Mouse (Mus musculus) gastrocnemius, postnatal 10 days (tissue): Measurements from ENCODE around the gene Rabepk. TPM values are rescaled to one million over a fixed set of nuclear protein-coding genes. Genes with fewer than 3 reads are reported as not detected.
A peak's percentile ranks its signal among the peaks of the same experiment; 100 is the strongest.
"Not testable (repeated sequence)": the region's sequence is repeated elsewhere in the genome, so short reads cannot be mapped to it uniquely, and the experiment has no call there.

Experiments
- DNase-seq: peaks from one replicate; pipeline ENCODE4 v3.0.0; 2021; ENCODE audit warnings: mixed read lengths
- long read RNA-seq, 2 experiments: library from polyadenylated mRNA; stranded (forward); transcript quantifications; one replicate each; pipeline ENCODE4 v2.0.0; 2021
- total RNA-seq, 2 experiments: library from RNA; stranded (reverse); gene quantifications; 2 replicates each; pipeline ENCODE4 v1.2.3; 2021

The Rabepk gene
- 1 to 10 TPM; 8.8 to 10.0 TPM for total RNA-seq
- long read RNA-seq, experiment 1, transcript Rabepk-207 (8 exons, 2,968 nt): major isoform, 6 of 11 reads
- long read RNA-seq, experiment 1, partial matches to known transcripts: 0 of 11 reads
- long read RNA-seq, experiment 1, other reads (novel, unspliced or antisense): 5 of 11 reads
- long read RNA-seq, experiment 2, transcript Rabepk-207 (8 exons, 2,968 nt): major isoform, 5 of 9 reads
- long read RNA-seq, experiment 2, partial matches to known transcripts: 1 of 9 reads
- long read RNA-seq, experiment 2, other reads (novel, unspliced or antisense): 2 of 9 reads

- DNase-seq: peak; percentile 75
These were observed at the start of gene Rabepk for GRCm38 (mm10) chr2:34799357-34800256. Gene Rabepk, minus strand, starts transcription at chr2:34799912.

- DNase-seq: no peak
These were observed 48.0 kb upstream of the Rabepk start for GRCm38 (mm10) chr2:34847702-34848101.

GRCm38 (mm10) chr2:34843211-34843939, 43.7 kb upstream of the Rabepk start:
- peak; percentile 22 for DNase-seq

GRCm38 (mm10) chr2:34841706-34842105, 42.0 kb upstream of the Rabepk start:
- DNase-seq: no peak

GRCm38 (mm10) chr2:34840143-34840542, 40.4 kb upstream of the Rabepk start:
- DNase-seq: not testable (repeated sequence)

GRCm38 (mm10) chr2:34835669-34836068, 36.0 kb upstream of the Rabepk start:
- no peak for DNase-seq

GRCm38 (mm10) chr2:34833624-34834023, 33.9 kb upstream of the Rabepk start:
- DNase-seq: no peak

- not testable (repeated sequence) for DNase-seq
These were observed 33.2 kb upstream of the Rabepk start, which contains the start of gene Gm34653 for GRCm38 (mm10) chr2:34832766-34833457. Gene Gm34653, plus strand, starts transcription at chr2:34833007.

- not testable (repeated sequence) for DNase-seq
These were observed 30.4 kb upstream of the Rabepk start for GRCm38 (mm10) chr2:34830066-34830465.

GRCm38 (mm10) chr2:34828026-34828425, 28.3 kb upstream of the Rabepk start:
- DNase-seq: no peak

GRCm38 (mm10) chr2:34827591-34827990, 27.9 kb upstream of the Rabepk start:
- DNase-seq: no peak

GRCm38 (mm10) chr2:34826460-34827231, 26.9 kb upstream of the Rabepk start:
- no peak for DNase-seq

- DNase-seq: peak; percentile 92
These were observed 26.2 kb upstream of the Rabepk start, which contains the start of gene Fbxw2 for GRCm38 (mm10) chr2:34825827-34826459. Gene Fbxw2, minus strand, starts transcription at chr2:34826311.

- no peak for DNase-seq
These were observed 18.8 kb upstream of the Rabepk start for GRCm38 (mm10) chr2:34818492-34818891.

- not testable (repeated sequence) for DNase-seq
These were observed 16.2 kb upstream of the Rabepk start for GRCm38 (mm10) chr2:34815893-34816292.

GRCm38 (mm10) chr2:34812706-34813105, 13.0 kb upstream of the Rabepk start:
- DNase-seq: no peak

- DNase-seq: no peak
These were observed 11.1 kb upstream of the Rabepk start for GRCm38 (mm10) chr2:34810775-34811174.

GRCm38 (mm10) chr2:34809568-34809967, 9.9 kb upstream of the Rabepk start:
- no peak for DNase-seq

- no peak for DNase-seq
These were observed 8.3 kb upstream of the Rabepk start for GRCm38 (mm10) chr2:34808057-34808456.

GRCm38 (mm10) chr2:34805364-34805950, 5.7 kb upstream of the Rabepk start:
- no peak for DNase-seq
